Mouse (Mus musculus) embryonic facial prominence, embryonic 12.5 days (tissue): ENCODE data around the gene Atxn7l1. TPM values are rescaled to one million over a fixed set of nuclear protein-coding genes. Genes with fewer than 3 reads are reported as not detected.

Experiments used
- ATAC-seq: fragments of 200-750 bp; cut with Nextera tagmentation; 2 replicates; pipeline ENCODE4 v1.8.0; 2017; ENCODE audit not compliant: insufficient number of reproducible peaks, insufficient read depth, low FRiP score, low TSS enrichment
- H3K27ac ChIP-seq: fragments of 300-500 bp; sonication (generic); 2 replicates; pipeline ENCODE4 v1.5.1; 2016; ENCODE audit warnings: mild to moderate bottlenecking
- H3K27me3 ChIP-seq: fragments of 300-500 bp; sonication (generic); 2 replicates; pipeline ENCODE4 v1.6.1; 2016; ENCODE audit warnings: mild to moderate bottlenecking, moderate library complexity
- H3K36me3 ChIP-seq: fragments of 300-500 bp; sonication (generic); 2 replicates; pipeline ENCODE4 v1.6.1; 2016; ENCODE audit warnings: mild to moderate bottlenecking
- H3K4me1 ChIP-seq: fragments of 300-500 bp; sonication (generic); 2 replicates; pipeline ENCODE4 v1.6.1; 2016
- H3K4me2 ChIP-seq: fragments of 300-500 bp; sonication (generic); replicated peaks from 2 replicates; pipeline ENCODE4 v1.6.1; 2016; ENCODE audit warnings: mild to moderate bottlenecking, moderate library complexity
- H3K4me3 ChIP-seq: fragments of 300-500 bp; sonication (generic); 2 replicates; pipeline ENCODE4 v1.5.1; 2016; ENCODE audit warnings: mild to moderate bottlenecking
- H3K9ac ChIP-seq: fragments of 300-500 bp; sonication (generic); 2 replicates; pipeline ENCODE4 v1.6.1; 2016; ENCODE audit warnings: mild to moderate bottlenecking, moderate library complexity
- H3K9me3 ChIP-seq: fragments of 300-500 bp; sonication (generic); 2 replicates; pipeline ENCODE4 v1.6.1; 2016; ENCODE audit warnings: mild to moderate bottlenecking, moderate library complexity
- WGBS: fragments of 180-500 bp; shearing (Covaris S2); methylation state at CpG from one replicate; pipeline ENCODE4 v1.1.7; 2016; 5-methylcytosine and 5-hydroxymethylcytosine counted together
- polyA plus RNA-seq: library from polyadenylated mRNA; unstranded; fragments of >200 nt; fragmentation: Nextera tagmentation; extraction: Ambion mirVana; gene quantifications from 2 replicates; pipeline ENCODE4 v1.2.1, GENCODE M21; 2016

Atxn7l1 gene
- polyA plus RNA-seq, 1 experiment from 2014 or later, result 10.9 TPM

DNA sequence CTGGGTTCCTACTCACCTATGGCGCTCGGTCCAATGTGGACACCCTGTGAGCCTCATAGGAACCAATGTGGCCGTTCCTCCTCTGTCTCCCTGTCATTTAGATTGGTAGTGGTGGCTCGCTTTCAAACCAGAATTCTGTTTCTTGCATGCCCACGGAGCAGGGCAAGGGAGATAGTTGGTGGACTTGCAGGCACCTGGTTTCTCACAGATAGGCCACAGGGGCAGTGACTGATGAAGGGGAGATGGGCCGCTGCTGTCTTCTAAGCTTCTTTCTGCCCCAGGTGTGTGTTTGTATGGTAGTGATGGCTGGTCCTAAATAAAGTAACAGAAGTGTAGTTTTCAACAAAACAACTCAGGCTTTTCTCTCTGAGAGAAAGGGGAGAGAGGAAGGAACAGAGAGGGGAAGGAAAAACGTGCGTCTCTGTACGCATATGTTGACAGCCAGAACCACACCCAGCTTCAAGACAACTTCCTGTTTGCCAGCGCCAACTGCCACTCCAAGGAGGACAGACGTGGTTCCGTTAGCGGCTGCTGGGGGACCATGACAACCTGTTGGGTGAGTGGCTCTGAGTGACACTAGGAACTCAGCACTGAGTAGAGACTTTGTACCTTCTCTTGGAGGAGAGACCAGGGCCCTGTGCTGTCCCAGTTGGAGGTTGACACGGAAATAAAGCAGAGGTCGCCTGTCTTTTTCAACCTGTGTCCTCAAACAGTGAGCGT lies 167.6 kb downstream of the Atxn7l1 start:
- Histone ChIP-seq H3K9ac (no peak overlapping the region), H3K4me1 (peaks cover 6% of the 10 kb centered on the region; the same call in 1 of the 2 replicates), H3K4me2 (no peak overlapping the region), H3K27ac (no peak overlapping the region), H3K9me3 (no peaks in the 10 kb centered on the region), H3K27me3 (no peaks in the 10 kb centered on the region), H3K36me3 (no peaks in the 10 kb centered on the region), H3K4me3 (no peak overlapping the region)
- WGBS, result 84% methylated on average over 16 of the region's 16 CpGs
- no peak for ATAC-seq

DNA sequence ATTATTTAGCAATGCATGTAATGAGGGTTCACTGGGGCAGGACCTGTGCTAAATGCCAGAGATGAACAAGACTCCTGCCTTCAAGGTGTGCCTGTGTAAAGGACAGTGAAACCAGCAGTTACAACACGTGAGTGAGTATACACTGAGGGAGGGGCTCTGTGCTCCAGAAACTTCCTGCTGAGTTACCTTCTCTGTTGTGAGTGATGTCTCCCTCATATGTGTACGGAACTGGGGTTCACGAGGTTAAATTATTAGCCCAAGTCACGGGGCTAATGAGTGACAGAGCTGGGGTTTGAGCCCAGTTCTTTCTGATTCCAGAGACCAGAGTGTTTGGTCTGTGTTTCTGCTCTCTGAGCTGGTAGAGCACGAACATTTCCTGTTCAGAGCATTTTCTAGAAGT lies 168.3 kb downstream of the Atxn7l1 start:
- Histone ChIP-seq H3K9me3 (no peaks in the 10 kb centered on the region), H3K4me1 (peaks cover 6% of the 10 kb centered on the region; the same call in 1 of the 2 replicates), H3K27me3 (no peaks in the 10 kb centered on the region), H3K36me3 (no peaks in the 10 kb centered on the region), H3K4me2 (no peak overlapping the region), H3K27ac (no peak overlapping the region), H3K9ac (no peak overlapping the region), H3K4me3 (no peak overlapping the region)
- no peak for ATAC-seq
- WGBS, result 52% methylated on average over 5 of the region's 5 CpGs

GRCm38 (mm10) chr12:33317792-33318530 lies 170.5 kb downstream of the Atxn7l1 start:
- WGBS, result 80% methylated on average over 9 of the region's 9 CpGs
- H3K27me3 ChIP-seq, result no peaks in the 10 kb centered on the region
- H3K36me3 ChIP-seq, result no peaks in the 10 kb centered on the region
- H3K4me2 ChIP-seq, result no peak overlapping the region
- no peak for ATAC-seq
- peaks cover 6% of the 10 kb centered on the region; the same call in 1 of the 2 replicates for H3K4me1 ChIP-seq
- H3K9ac ChIP-seq, result no peak overlapping the region
- H3K27ac ChIP-seq, result no peak overlapping the region
- no peaks in the 10 kb centered on the region for H3K9me3 ChIP-seq
- H3K4me3 ChIP-seq, result no peak overlapping the region

GRCm38 (mm10) chr12:33322547-33322946 lies 175.1 kb downstream of the Atxn7l1 start:
- no peak overlapping the region for H3K27ac ChIP-seq
- no peak overlapping the region for H3K4me3 ChIP-seq
- 74% methylated on average over 7 of the region's 7 CpGs for WGBS
- no peaks in the 10 kb centered on the region for H3K4me1 ChIP-seq
- H3K9me3 ChIP-seq, result no peaks in the 10 kb centered on the region
- H3K4me2 ChIP-seq, result no peak overlapping the region
- ATAC-seq, result no peak
- no peaks in the 10 kb centered on the region for H3K27me3 ChIP-seq
- no peaks in the 10 kb centered on the region for H3K36me3 ChIP-seq
- no peak overlapping the region for H3K9ac ChIP-seq

DNA sequence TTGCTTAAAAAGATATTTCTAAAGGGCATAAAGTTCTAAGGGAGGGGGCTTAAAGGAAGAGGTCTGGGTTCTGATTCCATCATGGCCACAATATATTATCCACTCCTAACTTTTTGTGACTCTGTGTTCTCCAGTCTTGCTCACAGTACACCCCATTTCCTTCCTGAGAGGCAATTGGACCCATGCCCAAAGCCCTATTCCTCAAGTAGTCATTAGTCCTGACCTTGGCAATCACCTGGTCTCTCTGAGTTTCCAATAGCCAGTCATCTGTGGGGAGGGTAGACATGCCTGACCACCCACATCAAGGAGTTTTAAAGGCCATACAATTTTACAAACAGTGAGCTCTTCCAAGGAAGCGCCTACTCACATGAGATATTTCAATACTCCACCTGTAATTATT lies 176.3 kb downstream of the Atxn7l1 start:
- WGBS, result 87% methylated on average over 1 of the region's 1 CpGs
- no peak for ATAC-seq
- no peak overlapping the region for H3K4me2 ChIP-seq
- H3K9me3 ChIP-seq, result no peaks in the 10 kb centered on the region
- H3K27ac ChIP-seq, result no peak overlapping the region
- H3K27me3 ChIP-seq, result no peaks in the 10 kb centered on the region
- no peaks in the 10 kb centered on the region for H3K4me1 ChIP-seq
- H3K36me3 ChIP-seq, result no peaks in the 10 kb centered on the region
- H3K4me3 ChIP-seq, result no peak overlapping the region
- H3K9ac ChIP-seq, result no peak overlapping the region

DNA sequence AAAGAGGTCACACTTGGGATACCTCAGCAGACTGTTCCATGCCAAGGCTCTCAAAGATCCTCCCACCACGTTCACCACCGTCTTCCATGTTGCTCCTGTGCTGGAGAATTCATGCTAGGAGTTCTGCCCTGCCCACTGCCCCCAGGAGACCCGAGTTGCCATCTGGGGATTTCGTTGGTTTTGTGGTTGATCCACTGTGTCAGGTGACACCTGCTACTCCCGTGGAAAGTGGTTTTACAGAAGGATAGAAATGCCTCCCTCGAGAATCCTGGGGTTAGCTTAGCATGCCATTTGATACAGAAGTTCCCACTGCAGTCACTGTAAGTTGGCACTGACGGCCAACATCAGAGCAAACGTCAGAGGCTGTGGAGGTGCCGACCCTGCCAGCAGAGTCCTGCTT lies 177.9 kb downstream of the Atxn7l1 start:
- no peak overlapping the region for H3K27ac ChIP-seq
- WGBS, result 63% methylated on average over 9 of the region's 9 CpGs

DNA sequence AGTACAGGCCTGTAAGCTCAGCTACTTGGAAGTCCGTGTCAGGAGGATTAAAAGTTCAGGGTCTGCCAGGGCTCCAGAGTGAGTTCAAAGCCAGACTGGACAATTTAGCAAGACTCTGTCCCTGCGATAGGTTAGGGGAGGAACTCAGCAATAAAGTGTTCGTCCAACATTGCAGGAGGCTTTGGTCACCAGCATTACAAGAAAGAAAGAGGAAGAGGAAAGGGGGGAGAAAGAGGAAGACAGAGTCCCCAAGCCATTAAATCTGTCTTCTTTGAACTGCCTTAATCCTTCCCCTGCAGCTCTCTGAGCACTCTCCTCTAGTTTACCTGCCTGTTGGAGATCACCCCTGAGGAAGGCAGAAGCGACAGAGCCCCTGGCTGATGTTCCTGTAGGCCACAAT lies 184.6 kb downstream of the Atxn7l1 start:
- H3K36me3 ChIP-seq, result no peaks in the 10 kb centered on the region
- WGBS, result 67% methylated on average over 4 of the region's 4 CpGs
- 0 out of 2 replicates have a peak, but pooled peaks cover 9% of the 10 kb centered on the region for H3K4me1 ChIP-seq
- ATAC-seq, result no peak
- no peaks in the 10 kb centered on the region for H3K27me3 ChIP-seq
- no peak overlapping the region for H3K4me2 ChIP-seq
- no peaks in the 10 kb centered on the region for H3K9me3 ChIP-seq
- no peak overlapping the region for H3K27ac ChIP-seq
- no peak overlapping the region for H3K9ac ChIP-seq
- H3K4me3 ChIP-seq, result no peak overlapping the region

More for the DNA sequence above, 177.9 kb downstream of the Atxn7l1 start:
- Histone ChIP-seq H3K27me3 (no peaks in the 10 kb centered on the region), H3K36me3 (no peaks in the 10 kb centered on the region), H3K4me3 (no peak overlapping the region), H3K4me1 (0 out of 2 replicates have a peak, but pooled peaks cover 1% of the 10 kb centered on the region), H3K4me2 (no peak overlapping the region), H3K9ac (no peak overlapping the region), H3K9me3 (no peaks in the 10 kb centered on the region)
- no peak for ATAC-seq

DNA sequence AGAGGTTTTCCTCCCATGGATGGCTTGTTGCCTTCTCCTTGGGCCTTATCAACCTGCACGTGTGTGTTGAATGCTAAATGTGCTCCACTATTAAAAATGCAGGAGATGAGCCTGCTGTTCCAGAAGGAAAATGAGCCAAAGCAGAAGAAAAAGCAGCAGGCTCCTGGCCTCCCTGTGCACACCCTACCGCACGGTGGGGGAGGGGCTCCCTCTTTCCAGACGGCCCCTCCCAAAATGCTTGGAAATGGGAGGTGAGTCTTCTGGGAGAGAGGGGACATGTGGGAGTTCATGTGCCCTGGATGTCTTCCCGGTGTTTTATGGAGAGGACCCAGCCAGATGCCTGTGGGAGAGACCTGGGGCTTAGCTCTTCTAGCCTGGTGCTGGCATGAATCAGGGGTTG lies 185.3 kb downstream of the Atxn7l1 start:
- Histone ChIP-seq H3K4me1 (0 out of 2 replicates have a peak, but pooled peaks cover 9% of the 10 kb centered on the region), H3K4me3 (no peak overlapping the region), H3K9ac (no peak overlapping the region), H3K27me3 (no peaks in the 10 kb centered on the region), H3K36me3 (no peaks in the 10 kb centered on the region), H3K4me2 (no peak overlapping the region), H3K27ac (no peak overlapping the region), H3K9me3 (no peaks in the 10 kb centered on the region)
- no peak for ATAC-seq
- 69% methylated on average over 5 of the region's 5 CpGs for WGBS

DNA sequence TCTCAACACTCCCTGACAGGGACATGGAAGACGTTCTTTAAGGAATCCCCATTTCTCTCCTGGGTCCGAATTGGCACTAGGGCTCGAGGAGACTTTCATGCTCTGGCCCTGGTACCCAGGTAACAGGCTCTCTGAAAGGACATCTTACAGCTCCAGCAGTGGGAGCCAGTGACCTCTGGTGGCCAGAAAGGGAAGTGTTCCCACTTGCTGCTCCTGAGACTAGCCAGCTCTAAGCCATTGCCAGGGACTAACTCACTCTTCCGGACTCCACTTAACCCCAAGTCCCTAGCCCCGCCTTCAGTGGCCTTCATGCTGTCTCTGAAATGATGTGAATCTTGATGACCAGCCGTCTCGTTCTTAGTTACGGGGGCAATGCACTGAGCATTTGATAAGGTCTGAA lies 186.4 kb downstream of the Atxn7l1 start:
- 0 out of 2 replicates have a peak, but pooled peaks cover 9% of the 10 kb centered on the region for H3K4me1 ChIP-seq
- no peak overlapping the region for H3K9ac ChIP-seq
- H3K27ac ChIP-seq, result no peak overlapping the region
- no peak for ATAC-seq
- no peak overlapping the region for H3K4me3 ChIP-seq
- WGBS, result 23% methylated on average over 8 of the region's 8 CpGs
- no peaks in the 10 kb centered on the region for H3K9me3 ChIP-seq
- no peaks in the 10 kb centered on the region for H3K27me3 ChIP-seq
- no peak overlapping the region for H3K4me2 ChIP-seq
- H3K36me3 ChIP-seq, result no peaks in the 10 kb centered on the region

DNA sequence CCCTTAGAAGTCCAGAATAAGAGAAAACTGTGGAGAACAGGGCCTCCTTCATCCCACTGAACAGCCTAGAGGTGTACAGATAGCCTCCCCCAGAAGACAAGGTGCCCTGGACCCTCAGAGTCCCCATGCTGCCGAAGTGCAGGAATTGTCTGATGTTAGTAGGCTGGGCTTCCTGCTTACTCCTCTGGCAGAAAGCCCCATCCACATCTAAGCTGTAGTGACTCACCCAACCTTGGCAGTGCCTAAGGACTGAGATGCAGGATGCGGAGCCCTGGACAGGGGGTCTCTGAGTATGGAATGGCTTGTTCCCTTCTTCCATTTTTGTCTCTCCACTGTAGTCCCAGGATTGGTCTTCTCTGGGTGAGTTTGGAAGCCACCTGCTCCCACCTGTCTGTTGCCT lies 187.0 kb downstream of the Atxn7l1 start:
- H3K9ac ChIP-seq, result no peak overlapping the region
- no peaks in the 10 kb centered on the region for H3K36me3 ChIP-seq
- no peak overlapping the region for H3K4me3 ChIP-seq
- H3K4me2 ChIP-seq, result no peak overlapping the region
- 0 out of 2 replicates have a peak, but pooled peaks cover 9% of the 10 kb centered on the region for H3K4me1 ChIP-seq
- H3K27me3 ChIP-seq, result no peaks in the 10 kb centered on the region
- 87% methylated on average over 2 of the region's 2 CpGs for WGBS
- no peak overlapping the region for H3K27ac ChIP-seq
- no peaks in the 10 kb centered on the region for H3K9me3 ChIP-seq
- no peak for ATAC-seq

DNA sequence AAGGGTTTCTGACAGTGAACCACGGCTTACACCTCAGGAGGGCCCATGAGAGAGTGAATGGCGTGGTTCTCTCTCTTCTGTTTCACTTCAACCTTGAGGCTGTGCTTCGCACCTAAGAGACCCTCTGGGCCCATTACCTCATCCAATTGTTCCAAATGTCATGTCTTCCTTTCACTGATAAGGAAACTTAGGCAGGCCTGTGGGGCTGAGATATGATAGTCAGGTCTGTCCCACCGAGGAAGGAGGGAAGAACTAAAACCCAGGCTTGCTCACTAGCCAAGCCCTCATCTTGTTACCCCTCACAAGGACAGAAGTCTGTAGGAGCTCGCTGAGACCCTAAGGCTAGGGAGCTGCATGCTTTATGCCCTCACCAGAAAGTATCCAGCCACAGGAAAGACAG lies 187.5 kb downstream of the Atxn7l1 start:
- no peaks in the 10 kb centered on the region for H3K36me3 ChIP-seq
- WGBS, result 84% methylated on average over 5 of the region's 5 CpGs
- H3K9me3 ChIP-seq, result no peaks in the 10 kb centered on the region
- ATAC-seq, result no peak
- H3K27me3 ChIP-seq, result no peaks in the 10 kb centered on the region
- no peak overlapping the region for H3K9ac ChIP-seq
- 0 out of 2 replicates have a peak, but pooled peaks cover 9% of the 10 kb centered on the region for H3K4me1 ChIP-seq
- H3K4me2 ChIP-seq, result no peak overlapping the region
- H3K27ac ChIP-seq, result no peak overlapping the region
- no peak overlapping the region for H3K4me3 ChIP-seq

DNA sequence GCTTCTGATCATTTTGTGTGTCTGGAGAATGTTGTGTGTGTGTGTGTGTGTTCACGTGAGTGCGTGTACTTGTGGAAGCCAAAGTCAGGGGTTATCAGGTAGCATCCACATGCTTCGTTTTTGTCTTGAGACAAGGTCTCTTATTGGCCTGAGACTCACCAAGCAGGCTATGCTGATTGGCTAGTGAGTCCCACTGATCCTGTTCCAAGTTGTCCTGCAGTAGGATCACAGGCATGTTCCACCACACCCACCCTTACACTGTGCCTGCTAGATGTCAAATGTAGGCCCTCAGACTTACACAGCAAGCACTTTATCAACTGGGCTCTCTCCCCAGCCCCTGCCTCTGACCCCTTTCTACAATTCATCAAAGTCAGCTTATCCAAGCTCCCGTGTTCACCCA lies 187.9 kb downstream of the Atxn7l1 start:
- ATAC-seq, result no peak

More for the DNA sequence above, 187.9 kb downstream of the Atxn7l1 start:
- Histone ChIP-seq H3K4me1 (0 out of 2 replicates have a peak, but pooled peaks cover 8% of the 10 kb centered on the region), H3K4me3 (no peak overlapping the region), H3K9ac (no peak overlapping the region), H3K36me3 (no peaks in the 10 kb centered on the region), H3K27ac (no peak overlapping the region), H3K4me2 (no peak overlapping the region), H3K27me3 (no peaks in the 10 kb centered on the region), H3K9me3 (no peaks in the 10 kb centered on the region)
- WGBS, result 80% methylated on average over 4 of the region's 4 CpGs
